Mouse (Mus musculus) CH12.LX (cell line): Measurements from ENCODE around the gene Cobll1. TPM values are rescaled to one million over a fixed set of nuclear protein-coding genes. Genes with fewer than 3 reads are reported as not detected.

Source experiments
- DNase-seq: peaks from one replicate; pipeline ENCODE4 v3.0.0-alpha.2; 2013; ENCODE audit errors: extremely low read depth
- H3K27ac ChIP-seq: 2 replicates; pipeline ENCODE4 v1.5.1; 2012; ENCODE audit warnings: low read depth, mild to moderate bottlenecking, control low read depth, moderate library complexity; ENCODE audit not compliant: insufficient read depth
- H3K27me3 ChIP-seq: replicated peaks from 2 replicates; pipeline ENCODE3; 2012; ENCODE audit warnings: inconsistent platforms
- H3K36me3 ChIP-seq, 2 experiments: replicated peaks in 1 of 2; 2 replicates each; pipeline versions ENCODE3 to v1.6.1; 2012; ENCODE audit warnings: inconsistent platforms in 1 of 2, low read length in 1 of 2, mild to moderate bottlenecking in 1 of 2, mixed read lengths in 1 of 2, moderate library complexity in 1 of 2; ENCODE audit not compliant: control insufficient read depth in 1 of 2, insufficient read depth in 1 of 2
- H3K4me1 ChIP-seq, 2 experiments: 2 replicates each; pipeline ENCODE4 v1.6.1; 2012; ENCODE audit warnings: inconsistent platforms in 1 of 2, moderate library complexity in 1 of 2; ENCODE audit not compliant: insufficient read depth in 2 of 2, control insufficient read depth in 1 of 2
- H3K4me2 ChIP-seq: 2 replicates; pipeline ENCODE4 v1.6.1; 2012; ENCODE audit warnings: low read depth, mild to moderate bottlenecking, control low read depth; ENCODE audit not compliant: poor library complexity, insufficient read depth, severe bottlenecking
- H3K4me3 ChIP-seq, 3 experiments: fragments of 150-350 bp in 1 of 3; sonication (generic) in 1 of 3; replicated peaks in 1 of 3; 2 replicates each; pipeline versions ENCODE3 to v1.5.1; 2011 to 2012; ENCODE audit warnings: low read depth in 2 of 3, low read length in 2 of 3, mild to moderate bottlenecking in 2 of 3, moderate library complexity in 2 of 3, control low read depth in 1 of 3, improper control_type of control experiment in 1 of 3, inconsistent platforms in 1 of 3, mixed read lengths in 1 of 3; ENCODE audit not compliant: poor library complexity in 1 of 3
- H3K79me2 ChIP-seq: replicated peaks from 2 replicates; pipeline ENCODE4 v1.6.1; 2012; ENCODE audit warnings: mild to moderate bottlenecking, moderate library complexity; ENCODE audit not compliant: control insufficient read depth, poor library complexity, insufficient read depth, severe bottlenecking; ENCODE audit errors: extremely low read depth
- H3K9ac ChIP-seq: 2 replicates; pipeline ENCODE4 v1.6.1; 2012; ENCODE audit warnings: low read depth, mild to moderate bottlenecking, control low read depth, moderate library complexity; ENCODE audit not compliant: insufficient read depth
- H3K9me3 ChIP-seq: replicated peaks from 2 replicates; pipeline ENCODE3; 2012; ENCODE audit warnings: low read length, inconsistent platforms, mixed read lengths
- BHLHE40 ChIP-seq: IDR thresholded peaks from 2 replicates; pipeline ENCODE4 v1.6.1; 2011; ENCODE audit warnings: mild to moderate bottlenecking, low read depth, low read length, improper control_type of control experiment
- CHD1 ChIP-seq: IDR thresholded peaks from 2 replicates; pipeline ENCODE4 v1.6.1; 2012; ENCODE audit warnings: low read depth, low read length, improper control_type of control experiment, inconsistent platforms
- CHD2 ChIP-seq: IDR thresholded peaks from 2 replicates; pipeline ENCODE4 v1.6.1; 2011; ENCODE audit warnings: low read length, improper control_type of control experiment
- CTCF ChIP-seq, 2 experiments: IDR thresholded peaks in 1 of 2; conservative IDR thresholded peaks in 1 of 2; 2 replicates each; pipeline ENCODE4 v1.5.1; 2011 to 2012; ENCODE audit warnings: low read depth in 2 of 2, low read length in 2 of 2, improper control_type of control experiment in 1 of 2, inconsistent platforms in 1 of 2, mild to moderate bottlenecking in 1 of 2, moderate library complexity in 1 of 2
- E2F4 ChIP-seq: IDR thresholded peaks from 2 replicates; pipeline ENCODE4 v1.6.1; 2011; ENCODE audit warnings: low read depth, low read length, improper control_type of control experiment; ENCODE audit not compliant: insufficient replicate concordance
- ELF1 ChIP-seq: IDR thresholded peaks from 2 replicates; pipeline ENCODE4 v1.6.1; 2014; ENCODE audit warnings: low read depth, mild to moderate bottlenecking, inconsistent platforms, low read length, improper control_type of control experiment
- ETS1 ChIP-seq: conservative IDR thresholded peaks from 2 replicates; pipeline ENCODE4 v1.6.1; 2012; ENCODE audit warnings: low read depth, mild to moderate bottlenecking, inconsistent platforms, low read length, improper control_type of control experiment, moderate library complexity
- GABPA ChIP-seq: IDR thresholded peaks from 2 replicates; pipeline ENCODE4 v1.6.1; 2012; ENCODE audit warnings: low read depth, low read length, improper control_type of control experiment, inconsistent platforms; ENCODE audit not compliant: insufficient replicate concordance
- IRF4 ChIP-seq: IDR thresholded peaks from 2 replicates; pipeline ENCODE4 v1.6.1; 2014; ENCODE audit warnings: low read depth, mild to moderate bottlenecking, inconsistent platforms, low read length, improper control_type of control experiment
- JUND ChIP-seq: conservative IDR thresholded peaks from 2 replicates; pipeline ENCODE4 v1.6.1; 2011; ENCODE audit warnings: low read depth, low read length, improper control_type of control experiment
- KAT2A ChIP-seq: IDR thresholded peaks from 2 replicates; pipeline ENCODE4 v1.6.1; 2012; ENCODE audit warnings: low read length, improper control_type of control experiment, inconsistent platforms; ENCODE audit not compliant: insufficient replicate concordance
- MAX ChIP-seq: IDR thresholded peaks from 2 replicates; pipeline ENCODE4 v1.6.1; 2011; ENCODE audit warnings: low read length, improper control_type of control experiment
- MAZ ChIP-seq: IDR thresholded peaks from 2 replicates; pipeline ENCODE4 v1.6.1; 2012; ENCODE audit warnings: low read depth, mild to moderate bottlenecking, inconsistent platforms, low read length, improper control_type of control experiment, moderate library complexity
- MEF2A ChIP-seq: IDR thresholded peaks from 2 replicates; pipeline ENCODE4 v1.6.1; 2014; ENCODE audit warnings: low read depth, mild to moderate bottlenecking, inconsistent platforms, low read length, improper control_type of control experiment, borderline replicate concordance
- MXI1 ChIP-seq: IDR thresholded peaks from 2 replicates; pipeline ENCODE4 v1.6.1; 2011; ENCODE audit warnings: mild to moderate bottlenecking, low read depth, low read length, improper control_type of control experiment
- MYC ChIP-seq: IDR thresholded peaks from 2 replicates; pipeline ENCODE4 v1.6.1; 2011; ENCODE audit warnings: low read depth, mild to moderate bottlenecking, improper control_type of control experiment, low read length
- NRF1 ChIP-seq: IDR thresholded peaks from 2 replicates; pipeline ENCODE4 v1.6.1; 2014; ENCODE audit warnings: low read depth, mild to moderate bottlenecking, inconsistent platforms, low read length, improper control_type of control experiment, moderate library complexity
- PAX5 ChIP-seq: IDR thresholded peaks from 2 replicates; pipeline ENCODE4 v1.6.1; 2012; ENCODE audit warnings: low read length, inconsistent platforms, mixed read lengths
- POLR2AphosphoS2 ChIP-seq: IDR thresholded peaks from 2 replicates; pipeline ENCODE4 v1.6.1; 2011; ENCODE audit warnings: low read depth, low read length, improper control_type of control experiment
- RCOR1 ChIP-seq: conservative IDR thresholded peaks from 2 replicates; pipeline ENCODE4 v1.6.1; 2012; ENCODE audit warnings: low read depth, mild to moderate bottlenecking, inconsistent platforms, low read length, improper control_type of control experiment
- SIN3A ChIP-seq: IDR thresholded peaks from 2 replicates; pipeline ENCODE4 v1.6.1; 2012; ENCODE audit warnings: low read length, improper control_type of control experiment, inconsistent platforms
- SMC3 ChIP-seq: IDR thresholded peaks from 2 replicates; pipeline ENCODE4 v1.6.1; 2011; ENCODE audit warnings: low read depth, low read length, improper control_type of control experiment
- TCF12 ChIP-seq: IDR thresholded peaks from 2 replicates; pipeline ENCODE4 v1.6.1; 2014; ENCODE audit warnings: low read depth, mild to moderate bottlenecking, inconsistent platforms, low read length, improper control_type of control experiment
- UBTF ChIP-seq: IDR thresholded peaks from 2 replicates; pipeline ENCODE4 v1.6.1; 2012; ENCODE audit warnings: low read depth, mild to moderate bottlenecking, inconsistent platforms, low read length, improper control_type of control experiment, moderate library complexity
- USF1 ChIP-seq: IDR thresholded peaks from 2 replicates; pipeline ENCODE4 v1.6.1; 2014; ENCODE audit warnings: low read depth, mild to moderate bottlenecking, inconsistent platforms, low read length, improper control_type of control experiment
- USF2 ChIP-seq: conservative IDR thresholded peaks from 2 replicates; pipeline ENCODE4 v1.6.1; 2011; ENCODE audit warnings: low read depth, low read length, improper control_type of control experiment
- ZKSCAN1 ChIP-seq: IDR thresholded peaks from 2 replicates; pipeline ENCODE4 v1.6.1; 2012; ENCODE audit warnings: low read depth, inconsistent platforms, low read length, improper control_type of control experiment, borderline replicate concordance
- ZNF384 ChIP-seq: IDR thresholded peaks from 2 replicates; pipeline ENCODE4 v1.6.1; 2012; ENCODE audit warnings: low read depth, low read length, improper control_type of control experiment, inconsistent platforms
- dilution Hi-C: fragments of 300-500 bp; cut with MboI; formaldehyde crosslinking; loops from 2 replicates; pipeline ENCODE4 v1.14.3; 2020; ENCODE audit warnings: low sequenced_read_pairs; ENCODE audit not compliant: extremely low pct_unique_long_range_greater_than_20kb, extremely low pct_ligation_motif_present
- in situ Hi-C: fragments of 300-500 bp; cut with MboI; formaldehyde crosslinking; loops from 3 replicates; pipeline ENCODE4 v1.14.3; 2019; ENCODE audit warnings: low sequenced_read_pairs, low pct_ligation_motif_present, low pct_unique_long_range_greater_than_20kb, mixed read lengths
- polyA plus RNA-seq: library from polyadenylated mRNA; unstranded; fragments of >175 nt; gene quantifications from 2 replicates; pipeline ENCODE4 v1.2.1, GENCODE M21; 2012; ENCODE audit warnings: low read depth; ENCODE audit not compliant: insufficient read length
- total RNA-seq, 2 experiments: library from RNA; depleted of rRNA; stranded (reverse); fragments of 300-350 nt in 1 of 2; fragments of >200 nt in 1 of 2; gene quantifications; 2 replicates each; pipeline ENCODE4 v1.2.3; 2012 to 2014

The Cobll1 gene
- total and polyA plus RNA-seq, 3 experiments: 0.67 to 1.9 (median 1.5) TPM

- peaks cover 2% of the 10 kb centered on the region for H3K9me3 ChIP-seq
- H3K36me3 ChIP-seq: no peaks in the 10 kb centered on the region
- H3K27me3 ChIP-seq: no peaks in the 10 kb centered on the region
- no peak overlapping the region for H3K27ac ChIP-seq
- H3K4me1 ChIP-seq: peaks cover 2 to 17% of the 10 kb centered on the region in 2 experiments; a peak in 3 of 4 replicates
- no peaks in the 10 kb centered on the region; the same call in 1 of the 2 replicates for H3K79me2 ChIP-seq
- TF ChIP-seq CHD2 (no peak), ELF1 (no peak), MXI1 (no peak), E2F4 (no peak), USF2 (no peak), TCF12 (no peak), MEF2A (no peak), UBTF (no peak), ZNF384 (no peak), JUND (no peak), SIN3A (no peak), IRF4 (no peak), CTCF (conservative IDR thresholded peaks at IDR 0.05 in 1 of 2, IDR thresholded peaks at IDR 0.05 in 1 of 2; ENCODE audit: low read depth in 2 of 2, low read length in 2 of 2) (no peak), POLR2AphosphoS2 (no peak), SMC3 (no peak), ZKSCAN1 (no peak), CHD1 (no peak), PAX5 (no peak), GABPA (no peak), USF1 (no peak)
- dilution Hi-C loops (no loop called here), in situ Hi-C loops (no loop called here)
- no peak for DNase-seq
- H3K9ac ChIP-seq: no peak overlapping the region
- no peak overlapping the region for H3K4me3 ChIP-seq
- no peak overlapping the region for H3K4me2 ChIP-seq
Observed at GRCm38 (mm10) chr2:65181066-65181716, 58.0 kb downstream of the Cobll1 start.

GRCm38 (mm10) chr2:65175645-65176044 lies 63.6 kb downstream of the Cobll1 start:
- dilution Hi-C loops (no loop called here), in situ Hi-C loops (no loop called here)
- Histone ChIP-seq H3K79me2 (no peaks in the 10 kb centered on the region; the same call in 1 of the 2 replicates), H3K9me3 (peaks cover 2% of the 10 kb centered on the region), H3K27me3 (no peaks in the 10 kb centered on the region), H3K36me3 (no peaks in the 10 kb centered on the region), H3K4me1 (no peaks in the 10 kb centered on the region; a peak in 1 of 4 replicates), H3K9ac (no peak overlapping the region), H3K4me3 (no peak overlapping the region), H3K4me2 (no peak overlapping the region), H3K27ac (no peak overlapping the region)
- no peak for DNase-seq
- TF ChIP-seq MYC (no peak), TCF12 (no peak), MAX (no peak), MAZ (no peak), NRF1 (no peak), KAT2A (no peak), ETS1 (no peak), RCOR1 (no peak), BHLHE40 (no peak), JUND (no peak), ELF1 (no peak), POLR2AphosphoS2 (no peak)
